Mouse (Mus musculus) lung, adult 2 months (tissue): ENCODE measurements around the gene 4930523C07Rik.

Experiments
- CTCF ChIP-seq: fragments of 200-500 bp; IDR thresholded peaks from 2 replicates; pipeline ENCODE4 v1.5.1; 2011; ENCODE audit warnings: mild to moderate bottlenecking, low read length, control low read depth; ENCODE audit not compliant: insufficient read depth
- POLR2A ChIP-seq: fragments of 200-500 bp; IDR thresholded peaks from 2 replicates; pipeline ENCODE4 v1.6.1; 2011; ENCODE audit warnings: low read depth, mild to moderate bottlenecking, control low read depth, low read length, borderline replicate concordance; ENCODE audit errors: extremely low read depth

DNA sequence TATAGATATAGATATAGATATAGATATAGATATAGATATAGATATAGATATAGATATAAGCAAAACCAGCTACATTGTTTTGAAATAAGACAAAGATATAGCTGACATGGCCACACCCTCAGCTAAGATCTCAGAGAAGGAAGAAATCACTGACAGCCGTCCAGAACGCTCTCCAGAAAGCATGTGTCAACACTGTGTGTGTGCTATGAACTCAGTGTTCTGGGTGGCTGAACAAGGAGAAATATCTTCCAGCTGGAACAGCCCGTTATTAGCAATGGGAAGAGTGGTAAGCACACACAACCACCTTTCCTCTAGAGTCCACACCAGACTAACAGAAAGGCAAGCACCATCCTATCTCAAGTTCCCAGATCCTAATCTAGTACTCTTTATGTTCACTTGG lies 8.6 kb upstream of the 4930523C07Rik start:
- TF ChIP-seq CTCF (no peak), POLR2A (no peak)
